Mouse (Mus musculus): ENCODE measurements around the gene AF366264.
"Not testable (repeated sequence)": the region's sequence is repeated elsewhere in the genome, so short reads cannot be mapped to it uniquely, and the experiment has no call there.

The AF366264 gene

DNA sequence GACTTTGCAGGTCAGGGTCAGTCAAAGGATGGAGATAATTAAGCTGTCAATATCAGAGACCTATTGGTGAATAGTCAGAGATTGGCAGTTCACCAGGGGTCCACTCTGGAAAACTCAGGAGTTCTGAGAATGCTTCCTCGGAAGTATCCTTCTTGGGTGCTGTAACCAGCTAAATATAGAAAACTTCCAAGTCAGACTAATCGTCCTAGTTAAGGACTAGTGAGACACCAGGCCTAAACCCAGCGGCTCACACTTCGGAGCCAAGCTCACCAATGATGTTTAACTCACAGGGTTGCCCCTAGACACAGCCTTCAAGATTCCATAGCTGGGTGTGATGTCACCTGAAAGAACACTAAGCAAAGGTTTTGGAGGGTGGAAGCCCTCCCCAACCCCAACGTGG lies at the start of gene AF366264:
Gene AF366264 (minus strand): TSS at position 101 of the 400 bp plus-strand sequence.
- in situ Hi-C loops (cut with MseI, MboI), result not testable (repeated sequence)

DNA sequence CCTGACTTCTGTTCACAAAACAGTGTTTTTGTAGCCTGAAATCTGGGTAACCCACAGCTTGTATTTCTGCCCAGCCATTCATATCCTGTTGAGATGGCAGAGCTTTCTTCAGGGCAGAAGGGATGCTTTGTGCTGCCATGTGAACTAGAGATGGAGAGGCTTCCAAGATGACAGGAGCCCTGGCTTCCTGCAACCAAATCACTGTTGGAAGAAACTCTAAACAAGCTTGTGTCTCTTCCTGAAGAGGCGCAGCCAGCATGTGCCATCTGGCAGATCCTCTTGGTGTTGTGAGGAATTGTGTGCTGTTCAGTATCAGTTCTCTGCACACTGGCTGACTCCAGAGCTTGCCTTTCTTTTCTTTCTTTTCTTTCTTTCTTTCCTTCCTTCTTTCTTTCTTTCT lies 5.1 kb upstream of the AF366264 start:
- in situ Hi-C loops (cut with MseI, MboI), result not testable (repeated sequence)

DNA sequence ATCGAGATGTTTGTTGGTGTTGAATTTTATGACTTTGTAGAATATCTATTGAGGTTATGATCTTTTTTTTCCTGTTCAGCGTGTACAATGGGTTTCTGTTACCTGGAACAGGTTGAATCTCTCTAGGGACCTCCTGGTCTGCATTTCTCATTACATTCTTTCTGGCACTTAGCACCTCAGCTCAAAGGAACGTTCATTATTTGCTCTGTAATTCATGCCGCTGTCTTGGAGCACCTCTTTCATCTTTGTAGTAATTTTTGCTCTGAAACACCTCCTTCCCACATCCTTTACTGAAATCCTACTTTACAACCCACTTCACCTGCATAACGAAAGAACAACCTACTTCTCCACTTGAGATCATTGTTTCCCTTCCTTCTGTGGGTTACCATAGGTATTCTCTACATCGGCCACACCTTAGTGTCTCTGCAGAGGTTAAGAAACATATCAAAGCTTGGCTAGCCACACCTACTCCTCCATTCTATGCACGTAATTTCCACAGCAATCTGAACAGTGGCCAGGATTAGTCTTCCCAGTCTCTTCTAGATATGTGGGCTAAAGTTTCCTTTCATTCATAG lies 9.5 kb downstream of the AF366264 start:
- in situ Hi-C loops (cut with MseI, MboI), result no loop called here

DNA sequence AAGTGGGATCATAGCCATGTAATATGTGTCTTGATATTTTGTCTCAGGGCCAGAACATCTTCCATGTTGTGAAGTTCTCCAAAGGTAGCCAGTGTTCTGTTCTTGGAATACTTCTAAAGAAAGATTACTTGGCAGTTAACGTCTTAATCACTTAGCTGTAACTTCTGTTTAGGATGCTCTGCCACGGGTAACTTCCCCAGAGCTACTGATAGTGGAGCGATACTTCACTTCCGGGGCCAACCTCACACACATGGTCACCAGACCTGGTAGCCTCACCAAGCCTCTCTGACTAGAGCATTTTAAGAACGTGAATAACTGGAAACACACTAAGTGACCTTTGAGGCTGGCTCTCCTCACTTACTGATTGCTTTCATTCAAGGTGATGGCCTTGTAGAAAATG lies 38.6 kb downstream of the AF366264 start:
- in situ Hi-C loops (cut with MseI, MboI), result no loop called here

DNA sequence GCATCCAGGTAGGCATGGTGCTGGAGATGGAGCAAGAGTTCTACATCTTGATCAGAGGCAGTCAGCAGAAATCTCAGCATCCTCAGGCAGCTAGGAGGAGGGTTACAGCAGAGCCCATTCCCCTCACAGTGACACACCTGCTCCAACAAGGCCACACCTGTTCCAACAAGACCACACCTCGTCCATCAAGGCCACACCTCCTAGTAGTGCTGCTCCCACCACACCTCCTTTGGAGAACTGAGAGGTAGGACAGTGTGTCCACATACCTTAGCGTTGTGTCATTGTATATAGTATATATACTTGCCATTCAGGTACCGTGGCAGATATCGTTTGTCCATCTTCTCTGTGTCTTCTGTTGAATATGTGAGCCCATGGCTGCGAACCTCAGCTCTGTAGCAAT lies 40.5 kb downstream of the AF366264 start:
- in situ Hi-C loops (cut with MseI, MboI), result no loop called here

DNA sequence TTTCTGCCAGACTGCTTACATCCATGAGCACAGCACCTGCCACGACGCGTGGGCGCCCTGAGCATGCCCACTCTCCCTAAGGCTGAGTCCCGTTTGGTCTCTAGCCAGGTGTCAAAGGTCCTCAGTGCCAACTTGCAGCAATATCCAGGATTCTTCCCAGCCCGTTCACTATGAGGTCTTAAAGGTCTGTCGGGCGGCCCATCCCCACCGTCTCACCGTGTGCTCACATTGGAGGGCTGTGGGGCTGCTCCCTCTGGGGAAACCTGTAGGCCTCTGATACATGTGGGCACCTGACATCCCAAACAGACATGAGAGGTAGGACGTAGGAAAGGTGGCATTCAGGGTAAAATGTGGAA lies 44.5 kb downstream of the AF366264 start:
- in situ Hi-C loops (cut with MseI, MboI), result no loop called here

DNA sequence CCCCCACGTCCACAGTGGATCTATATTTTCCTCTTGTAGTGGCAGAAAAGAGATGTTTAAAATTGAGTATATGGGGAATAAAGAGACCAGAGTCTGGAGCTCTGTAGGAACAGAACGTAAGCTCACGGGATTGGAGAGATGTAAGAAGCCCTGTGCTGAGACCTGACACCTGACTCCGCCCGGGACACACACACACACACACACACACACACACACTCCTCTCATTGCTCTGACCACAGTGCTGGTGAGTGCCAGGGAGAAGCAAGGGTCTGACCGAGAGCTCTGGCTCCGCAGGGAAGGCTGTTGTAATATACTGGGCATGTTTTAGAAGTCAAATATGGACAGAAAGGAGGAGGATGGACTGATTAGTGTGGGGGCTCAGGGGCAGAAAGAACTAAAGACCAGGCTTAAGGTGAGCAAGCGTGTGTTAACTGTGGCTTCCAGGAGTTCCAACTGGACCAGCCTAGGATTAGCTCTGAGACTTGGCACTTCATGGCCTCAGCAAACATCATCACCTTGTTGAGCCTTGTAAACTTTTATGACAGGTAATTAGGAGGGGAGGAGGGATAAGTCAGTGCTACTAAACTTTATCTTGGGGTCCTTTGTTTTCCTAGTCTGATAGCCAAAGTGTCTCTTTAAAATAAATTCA lies 45.0 kb downstream of the AF366264 start:
- in situ Hi-C loops (cut with MseI, MboI), result no loop called here

DNA sequence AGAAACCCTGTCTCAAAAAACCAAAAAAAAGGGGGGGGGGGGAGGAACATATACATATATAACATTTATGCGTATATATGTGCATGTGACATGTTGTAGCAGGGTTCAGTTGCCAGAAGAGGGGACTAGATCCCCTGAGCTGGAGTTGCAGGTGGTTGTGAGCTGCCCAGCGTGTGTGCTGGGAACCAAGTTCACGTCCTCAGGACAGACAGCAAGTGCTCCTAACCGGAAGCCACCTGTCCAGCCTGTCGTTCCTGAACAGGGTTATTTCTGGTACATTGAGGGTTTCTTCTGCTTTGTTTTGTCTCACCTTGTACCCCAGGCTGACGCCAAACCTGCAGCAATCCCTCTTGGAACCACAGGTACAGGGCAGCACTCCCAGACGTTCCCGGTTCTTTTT lies 48.6 kb downstream of the AF366264 start:
- in situ Hi-C loops (cut with MseI, MboI), result no loop called here

DNA sequence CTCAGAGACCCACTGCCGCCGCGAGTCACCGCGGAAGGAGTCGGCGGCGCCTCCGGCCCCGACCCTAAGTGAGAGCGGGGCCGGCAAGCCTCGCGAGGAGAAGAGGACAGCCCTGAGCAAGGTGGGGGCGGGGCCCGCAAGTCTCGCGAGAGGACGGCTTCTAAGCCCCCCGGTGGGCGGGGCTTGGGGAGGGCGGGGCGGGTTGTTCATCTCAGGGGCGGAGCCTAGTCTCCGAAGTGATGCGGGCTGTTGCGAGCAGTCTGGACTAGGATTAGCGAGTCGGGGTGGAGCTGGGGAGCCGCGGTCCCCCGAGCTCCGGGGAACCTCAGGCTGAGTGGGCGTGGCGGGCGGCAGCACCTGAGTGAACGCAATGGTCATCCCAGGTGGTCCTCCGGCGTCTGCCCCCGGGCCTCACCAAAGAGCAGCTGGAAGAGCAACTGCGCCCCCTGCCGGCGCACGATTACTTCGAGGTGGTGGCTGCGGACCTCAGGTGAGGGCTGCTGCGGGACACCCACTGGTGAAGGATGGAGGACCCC lies 52.4 kb downstream of the AF366264 start:
- in situ Hi-C loops (cut with MseI, MboI), result no loop called here

DNA sequence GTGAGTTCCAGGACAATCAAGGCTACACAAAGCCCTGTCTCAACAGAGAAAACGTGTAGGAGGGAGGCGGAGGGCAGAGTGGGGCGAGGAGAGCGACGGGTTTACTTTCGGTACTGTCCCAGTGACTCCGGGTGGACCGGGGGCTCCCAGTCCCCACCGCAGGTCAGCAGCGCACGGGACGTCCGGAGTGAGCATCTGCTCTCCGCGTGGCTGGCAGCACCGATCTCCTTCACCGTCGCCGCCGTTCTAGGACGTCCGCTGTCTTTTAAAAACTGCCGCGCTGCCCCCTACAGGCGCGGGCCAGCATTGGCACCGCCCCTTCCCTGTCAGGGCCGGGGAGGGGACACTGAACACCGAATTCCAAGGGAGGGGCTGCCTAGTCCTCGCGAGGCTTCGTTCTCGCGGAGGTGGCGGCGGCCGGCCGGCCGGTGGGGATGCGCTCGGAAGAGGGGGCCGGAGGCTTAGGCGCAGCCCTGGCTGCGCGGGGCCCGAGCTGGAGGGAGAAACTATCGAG lies 52.9 kb downstream of the AF366264 start, which contains the start of gene Upf3a:
Gene Upf3a (plus strand): TSS at position 366 of the 514 bp plus-strand sequence.
- in situ Hi-C loops (cut with MseI, MboI), result no loop called here
